Mouse (Mus musculus): ENCODE measurements around the gene Dmrtc1b.
"Not testable (repeated sequence)": the region's sequence is repeated elsewhere in the genome, so short reads cannot be mapped to it uniquely, and the experiment has no call there.

The Dmrtc1b gene

GRCm38 (mm10) chrX:102707535-102707934 is at the start of gene Dmrtc1b, which contains the start of gene Gm9112:
Gene Dmrtc1b (plus strand): TSS chrX:102707865.
Gene Gm9112 (minus strand): TSS chrX:102707635.
- in situ Hi-C loops (cut with MboI, MseI): not testable (repeated sequence)

GRCm38 (mm10) chrX:102660712-102661111 is 47.0 kb upstream of the Dmrtc1b start:
- in situ Hi-C loops (cut with MboI, MseI): no loop called here

- in situ Hi-C loops (cut with MboI, MseI): no loop called here
These were observed 41.0 kb upstream of the Dmrtc1b start for GRCm38 (mm10) chrX:102666641-102667040.

- in situ Hi-C loops (cut with MboI, MseI): loop anchor here (5.0 kb wide), 1 partner anchor 248 kb away; no protein-coding TSS in a partner anchor
These were observed 23.0 kb upstream of the Dmrtc1b start for GRCm38 (mm10) chrX:102684706-102685105.

- in situ Hi-C loops (cut with MboI, MseI): not testable (repeated sequence)
These were observed 20.8 kb upstream of the Dmrtc1b start, which contains the start of gene Gm3880 for GRCm38 (mm10) chrX:102686872-102687271. Gene Gm3880 (minus strand): TSS chrX:102686972.

GRCm38 (mm10) chrX:102689252-102689651 is 18.4 kb upstream of the Dmrtc1b start:
- in situ Hi-C loops (cut with MboI, MseI): not testable (repeated sequence)

GRCm38 (mm10) chrX:102700636-102701035 is 7.0 kb upstream of the Dmrtc1b start:
- in situ Hi-C loops (cut with MboI, MseI): not testable (repeated sequence)

GRCm38 (mm10) chrX:102724226-102724625 is 16.6 kb downstream of the Dmrtc1b start:
- in situ Hi-C loops (cut with MboI, MseI): loop anchor here (5.0 kb wide), 1 partner anchor 153 kb away; no protein-coding TSS in a partner anchor

Data from T-helper 1 cell (primary cell).